Mouse (Mus musculus) cerebellum, adult 2 months (tissue): ENCODE results near the gene Gkn1. TPM values are rescaled to one million over a fixed set of nuclear protein-coding genes. Genes with fewer than 3 reads are reported as not detected.
A peak's percentile ranks its signal among the peaks of the same experiment; 100 is the strongest.

ENCODE experiments used
- DNase-seq, 2 experiments: peaks; one replicate each; pipeline ENCODE4 v3.0.0; 2021
- H3K27ac ChIP-seq: fragments of 200-500 bp; 2 replicates; pipeline ENCODE4 v1.5.1; 2012; ENCODE audit warnings: low read length, control low read depth, inconsistent platforms; ENCODE audit not compliant: insufficient read depth
- H3K27me3 ChIP-seq: fragments of 200-500 bp; 2 replicates; pipeline ENCODE4 v1.6.1; 2012; ENCODE audit warnings: inconsistent platforms, mild to moderate bottlenecking, low read length, moderate library complexity; ENCODE audit not compliant: control insufficient read depth, insufficient read depth
- H3K4me1 ChIP-seq: fragments of 200-500 bp; 2 replicates; pipeline ENCODE4 v1.6.1; 2011; ENCODE audit warnings: low read length; ENCODE audit not compliant: control insufficient read depth, insufficient read depth
- H3K4me3 ChIP-seq: fragments of 200-500 bp; replicated peaks from 2 replicates; pipeline ENCODE3; 2011; ENCODE audit warnings: mild to moderate bottlenecking, low read depth, low read length, control low read depth; ENCODE audit not compliant: insufficient read depth
- CTCF ChIP-seq: fragments of 200-500 bp; IDR thresholded peaks from 2 replicates; pipeline ENCODE4 v1.5.1; 2011; ENCODE audit warnings: low read depth, mild to moderate bottlenecking, control low read depth, low read length, moderate library complexity, borderline replicate concordance; ENCODE audit not compliant: insufficient read depth
- POLR2A ChIP-seq: fragments of 200-500 bp; IDR thresholded peaks from 2 replicates; pipeline ENCODE4 v1.6.1; 2011; ENCODE audit warnings: low read length, control low read depth, borderline replicate concordance; ENCODE audit not compliant: insufficient read depth
- WGBS: fragments of 180-500 bp; shearing (Covaris S2); methylation state at CpG from one replicate; pipeline ENCODE4 v1.1.7; 2018; 5-methylcytosine and 5-hydroxymethylcytosine counted together
- polyA plus RNA-seq: library from polyadenylated mRNA; depleted of rRNA; stranded (reverse); fragments of >200 nt; gene quantifications from 2 replicates; pipeline ENCODE4 v1.2.3, GENCODE M21; 2012

Gene Gkn1
- polyA plus RNA-seq, 1 experiment: 0.13 TPM

DNA sequence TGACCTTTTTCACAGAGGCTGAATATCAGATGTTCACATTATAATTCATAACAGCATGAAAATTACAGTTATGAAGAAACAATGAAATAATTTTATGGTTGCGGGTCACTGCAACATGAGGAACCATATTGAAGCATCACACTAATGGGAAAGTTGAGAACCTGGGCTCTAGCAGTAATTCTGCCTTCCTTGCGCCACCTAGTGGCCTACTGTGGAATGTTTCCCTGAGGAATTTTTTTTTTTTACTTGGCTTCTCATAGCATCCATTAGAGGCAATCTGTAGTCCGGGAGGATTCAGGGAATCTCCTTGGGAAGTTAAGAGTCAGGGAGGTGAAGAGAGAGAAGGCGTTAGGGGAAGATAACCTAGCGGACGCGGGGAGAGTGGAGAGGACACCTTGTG, 35.5 kb upstream of the Gkn1 start:
- 10% methylated on average over 7 of the region's 7 CpGs for WGBS
- Histone ChIP-seq H3K4me1 (no peaks in the 10 kb centered on the region), H3K27ac (no peak overlapping the region), H3K4me3 (no peak overlapping the region), H3K27me3 (no peaks in the 10 kb centered on the region; the same call in 1 of the 2 replicates)
- peak; percentile 37 to 46 for DNase-seq
- no peak for TF ChIP-seq POLR2A
- TF ChIP-seq CTCF: peak; percentile 61; the same call in 1 of the 2 replicates

GRCm38 (mm10) chr6:87384761-87385160, 34.0 kb upstream of the Gkn1 start:
- Histone ChIP-seq H3K27ac (no peak overlapping the region), H3K27me3 (no peaks in the 10 kb centered on the region; the same call in 1 of the 2 replicates), H3K4me3 (no peak overlapping the region), H3K4me1 (no peaks in the 10 kb centered on the region)
- TF ChIP-seq CTCF (no peak), POLR2A (no peak)
- no peak for DNase-seq
- 54% methylated on average over 6 of the region's 6 CpGs for WGBS

GRCm38 (mm10) chr6:87383926-87384691, 33.4 kb upstream of the Gkn1 start:
- DNase-seq: no peak
- Histone ChIP-seq H3K4me1 (no peaks in the 10 kb centered on the region), H3K4me3 (peak overlapping the region; percentile 11), H3K27me3 (no peaks in the 10 kb centered on the region; the same call in 1 of the 2 replicates), H3K27ac (no peak overlapping the region)
- 6% methylated on average over 24 of the region's 24 CpGs for WGBS
- TF ChIP-seq POLR2A: no peak
- peak; percentile 33; the same call in 1 of the 2 replicates for TF ChIP-seq CTCF

GRCm38 (mm10) chr6:87373057-87373456, 22.3 kb upstream of the Gkn1 start, which contains the start of gene Gkn2:
Gene Gkn2, plus strand, starts transcription at chr6:87373357.
- DNase-seq: no peak
- no peak within 1 kb of the TSS for H3K4me3 ChIP-seq
- no peak for TF ChIP-seq CTCF
- TF ChIP-seq POLR2A: no peak
- H3K27ac ChIP-seq: no peak within 1 kb of the TSS
- H3K4me1 ChIP-seq: no peaks in the 10 kb centered on the region
- no peaks in the 10 kb centered on the region for H3K27me3 ChIP-seq
- 91% methylated on average over 9 of the region's 9 CpGs for WGBS

GRCm38 (mm10) chr6:87369223-87369622, 18.5 kb upstream of the Gkn1 start:
- WGBS: 90% methylated on average over 5 of the region's 5 CpGs
- Histone ChIP-seq H3K27ac (no peak overlapping the region), H3K4me1 (no peaks in the 10 kb centered on the region), H3K4me3 (no peak overlapping the region), H3K27me3 (no peaks in the 10 kb centered on the region)
- no peak for DNase-seq
- TF ChIP-seq POLR2A (no peak), CTCF (no peak)

GRCm38 (mm10) chr6:87354441-87354840, 3.7 kb upstream of the Gkn1 start:
- H3K4me1 ChIP-seq: no peaks in the 10 kb centered on the region
- TF ChIP-seq CTCF (no peak), POLR2A (no peak)
- no peak overlapping the region for H3K27ac ChIP-seq
- 64% methylated on average over 5 of the region's 5 CpGs for WGBS
- H3K4me3 ChIP-seq: no peak overlapping the region
- no peaks in the 10 kb centered on the region for H3K27me3 ChIP-seq
- no peak for DNase-seq

DNA sequence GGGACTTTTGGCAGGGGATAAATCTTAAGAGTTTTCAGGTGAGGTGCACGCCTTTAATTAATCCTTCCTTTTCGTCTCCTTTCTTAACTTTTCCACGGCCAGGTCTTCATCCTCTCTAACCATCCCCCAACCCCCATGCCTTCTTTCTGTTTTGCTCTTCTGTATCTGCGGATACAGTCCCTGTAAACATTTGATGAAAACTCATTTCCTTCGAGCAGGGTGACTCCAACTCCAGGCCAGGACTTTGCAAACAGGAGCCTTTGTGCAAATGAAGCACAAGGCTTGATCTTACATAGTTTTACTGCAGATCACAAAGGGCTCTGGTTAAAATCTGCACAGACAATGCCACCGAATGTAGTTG, 14.8 kb downstream of the Gkn1 start:
- no peak overlapping the region for H3K27ac ChIP-seq
- no peaks in the 10 kb centered on the region for H3K4me1 ChIP-seq
- no peak for DNase-seq
- 34% methylated on average over 6 of the region's 6 CpGs for WGBS
- TF ChIP-seq CTCF (no peak), POLR2A (no peak)
- no peaks in the 10 kb centered on the region; the same call in 1 of the 2 replicates for H3K27me3 ChIP-seq
- H3K4me3 ChIP-seq: no peak overlapping the region

GRCm38 (mm10) chr6:87335091-87335934, 15.4 kb downstream of the Gkn1 start, which contains the start of gene Antxr1:
Gene Antxr1, minus strand, starts transcription at chr6:87335821.
- peak; percentile 18 to 50 for DNase-seq
- Histone ChIP-seq H3K27me3 (no peaks in the 10 kb centered on the region; the same call in 1 of the 2 replicates), H3K4me1 (no peaks in the 10 kb centered on the region), H3K27ac (no peak within 1 kb of the TSS), H3K4me3 (peak within 1 kb of the TSS; percentile 54)
- TF ChIP-seq POLR2A (no peak), CTCF (peak; percentile 29; the same call in 1 of the 2 replicates)
- under 1% methylated on average over 54 of the region's 54 CpGs for WGBS
